Mouse (Mus musculus): ENCODE measurements around the gene Wnt1.

Gene Wnt1

DNA sequence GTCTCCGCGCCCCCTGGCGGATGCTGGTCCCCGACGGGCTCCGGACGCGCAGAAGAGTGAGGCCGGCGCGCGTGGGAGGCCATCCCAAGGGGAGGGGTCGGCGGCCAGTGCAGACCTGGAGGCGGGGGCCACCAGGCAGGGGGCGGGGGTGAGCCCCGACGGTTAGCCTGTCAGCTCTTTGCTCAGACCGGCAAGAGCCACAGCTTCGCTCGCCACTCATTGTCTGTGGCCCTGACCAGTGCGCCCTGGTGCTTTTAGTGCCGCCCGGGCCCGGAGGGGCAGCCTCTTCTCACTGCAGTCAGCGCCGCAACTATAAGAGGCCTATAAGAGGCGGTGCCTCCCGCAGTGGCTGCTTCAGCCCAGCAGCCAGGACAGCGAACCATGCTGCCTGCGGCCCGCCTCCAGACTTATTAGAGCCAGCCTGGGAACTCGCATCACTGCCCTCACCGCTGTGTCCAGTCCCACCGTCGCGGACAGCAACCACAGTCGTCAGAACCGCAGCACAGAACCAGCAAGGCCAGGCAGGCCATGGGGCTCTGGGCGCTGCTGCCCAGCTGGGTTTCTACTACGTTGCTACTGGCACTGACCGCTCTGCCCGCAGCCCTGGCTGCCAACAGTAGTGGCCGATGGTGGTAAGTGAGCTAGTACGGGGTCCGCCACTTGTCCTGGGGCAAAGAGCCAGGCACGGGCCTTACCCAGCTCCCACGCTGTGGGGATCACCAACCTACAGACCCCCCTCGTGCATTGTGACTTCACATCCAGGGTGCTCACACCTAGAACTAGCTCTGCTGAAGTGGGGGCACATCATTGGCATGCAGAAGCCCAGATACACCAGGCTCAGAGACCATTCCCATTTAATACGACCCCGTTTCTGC lies at the start of gene Wnt1:
Gene Wnt1, plus strand, starts transcription at position 197 of the 875 bp plus-strand sequence.
- peak in 1 of 2 experiments; percentile 48 for DNase-seq

DNA sequence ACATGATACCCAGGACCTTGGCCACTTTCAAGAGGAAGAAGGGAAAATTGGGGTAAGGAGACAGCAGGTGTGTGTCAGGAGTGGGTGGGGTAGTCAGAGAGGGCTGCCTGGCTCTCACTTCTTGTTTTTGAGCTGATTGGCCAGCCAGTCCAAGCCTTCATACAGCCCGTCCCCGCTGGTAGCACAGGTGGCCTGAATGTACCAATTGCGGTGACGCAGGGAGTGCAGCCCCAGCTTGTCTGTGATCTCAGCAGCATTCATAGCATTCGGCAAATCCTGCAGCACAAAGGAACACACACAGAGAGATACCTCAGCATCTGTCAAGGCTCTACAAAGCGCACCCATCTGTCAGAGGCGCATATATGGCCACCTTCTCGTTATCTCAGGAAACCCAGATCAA lies 49.4 kb upstream of the Wnt1 start:
- no peak for DNase-seq

GRCm38 (mm10) chr15:98742766-98743428 lies 46.8 kb upstream of the Wnt1 start:
- peak; percentile 48 to 58 for DNase-seq

GRCm38 (mm10) chr15:98743863-98744262 lies 45.8 kb upstream of the Wnt1 start:
- DNase-seq, result peak in 1 of 2 experiments; percentile 31

DNA sequence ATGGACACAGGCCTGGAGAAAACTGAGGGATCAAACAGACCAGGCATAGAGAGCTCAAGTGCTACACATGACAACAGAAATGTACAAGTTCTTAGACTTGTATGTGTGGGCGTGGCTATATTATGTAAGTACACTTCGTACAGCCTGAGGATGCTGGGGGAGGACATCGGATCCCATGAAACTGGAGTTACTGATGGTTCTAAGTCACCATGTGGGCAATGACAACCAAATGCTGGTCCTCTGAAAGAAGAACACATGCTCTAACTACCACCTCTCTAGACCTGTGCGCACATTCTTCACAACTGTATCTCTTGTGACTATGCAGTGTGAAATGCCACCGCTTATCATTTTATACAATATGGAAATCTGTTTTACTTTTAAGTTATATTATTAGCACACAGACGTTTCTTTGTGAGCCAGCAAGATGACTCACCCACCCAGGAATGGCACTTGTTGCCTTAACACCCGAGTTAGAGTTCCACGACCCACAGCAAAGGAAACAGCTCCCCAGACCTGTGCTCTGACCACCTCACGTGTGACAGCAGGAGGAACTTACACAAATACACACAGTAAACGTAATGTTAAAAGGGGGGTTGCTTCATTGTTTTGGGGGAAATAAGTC lies 43.2 kb upstream of the Wnt1 start:
- peak in 1 of 2 experiments; percentile 19 for DNase-seq

DNA sequence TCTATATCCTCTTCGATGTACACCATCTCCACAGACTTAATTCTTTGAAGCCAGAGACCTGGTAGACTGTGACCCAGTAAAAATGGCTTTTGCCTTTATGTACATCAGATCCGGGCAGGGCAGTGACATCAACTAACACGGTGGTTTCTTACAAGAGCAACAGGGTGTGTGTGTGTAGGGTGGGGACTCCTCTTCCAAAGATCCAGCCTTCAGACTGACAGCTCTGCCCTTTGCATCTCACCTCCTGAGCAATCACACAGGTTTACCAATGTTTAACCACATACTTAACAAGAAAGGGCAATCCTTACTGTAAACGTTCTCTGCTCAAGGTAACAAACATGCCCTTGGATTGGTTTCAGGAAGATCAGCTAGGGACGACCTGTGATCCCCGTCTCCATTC lies 42.4 kb upstream of the Wnt1 start:
- DNase-seq, result no peak

- no peak for DNase-seq
Observed at GRCm38 (mm10) chr15:98749093-98749492, 40.6 kb upstream of the Wnt1 start.

GRCm38 (mm10) chr15:98753021-98753423 lies 36.6 kb upstream of the Wnt1 start:
- no peak for DNase-seq

DNA sequence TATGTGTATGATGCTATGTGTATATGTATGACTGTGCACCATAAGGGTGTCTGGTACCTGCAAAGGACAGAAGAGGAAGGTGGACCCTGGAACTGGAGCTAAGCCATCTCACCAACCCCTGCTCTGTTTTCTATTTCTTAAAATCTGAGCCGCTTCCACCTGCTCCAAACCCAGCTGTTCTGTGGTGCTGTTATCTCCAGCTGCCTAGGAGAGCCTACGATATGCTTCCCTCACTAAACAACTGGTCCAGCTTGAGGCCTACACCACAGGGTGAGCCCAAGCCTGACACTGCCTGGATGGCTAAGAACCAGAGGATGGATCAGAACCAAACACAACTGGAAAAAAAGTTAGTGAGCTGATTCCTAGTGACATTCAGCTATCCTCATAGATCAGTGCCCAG lies 35.5 kb upstream of the Wnt1 start:
- DNase-seq, result no peak

GRCm38 (mm10) chr15:98762201-98762621 lies 27.4 kb upstream of the Wnt1 start:
- DNase-seq, result peak; percentile 86 to 88

DNA sequence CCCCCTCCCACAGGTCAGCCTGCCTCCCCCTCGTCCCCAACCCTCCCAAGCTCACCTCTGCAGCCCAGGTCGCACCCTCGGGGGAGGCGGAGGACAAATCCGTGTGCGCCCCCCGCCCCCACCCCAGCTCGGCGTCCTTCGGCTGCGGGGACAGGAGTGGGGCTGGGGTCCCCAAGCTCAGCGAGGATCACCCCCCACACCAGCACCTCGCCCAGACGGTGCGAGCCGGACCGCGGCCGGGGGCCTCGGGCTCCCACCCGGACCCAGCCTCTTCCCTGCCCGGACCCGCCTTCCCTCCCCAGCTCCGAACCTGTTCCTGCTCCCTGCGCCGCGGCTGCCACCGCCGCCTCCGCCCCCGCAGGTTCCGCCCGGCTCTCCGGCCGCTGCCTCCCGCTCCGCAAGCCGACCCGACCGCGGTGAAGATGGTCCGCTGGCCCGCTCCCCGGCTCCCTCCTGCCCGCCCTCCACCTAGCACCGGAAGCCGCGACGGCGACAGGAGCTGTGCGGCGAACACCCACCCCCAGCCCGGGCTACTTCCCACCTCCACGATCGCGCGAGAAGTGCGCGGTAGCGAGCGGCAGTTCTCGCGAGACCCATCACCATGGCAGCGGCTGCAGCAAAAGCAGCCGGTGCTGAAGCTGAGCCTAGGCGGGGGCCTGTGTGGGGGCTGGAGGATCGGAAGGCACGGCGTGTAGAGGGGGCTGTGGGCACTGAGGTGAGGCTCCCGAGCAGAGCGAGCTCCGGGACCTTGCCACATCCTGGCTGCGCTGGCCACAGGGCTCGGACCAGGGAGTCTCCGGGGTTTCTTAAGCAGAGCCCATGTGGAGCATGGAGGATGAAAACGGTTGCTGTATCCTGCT lies 26.8 kb upstream of the Wnt1 start, which contains the start of gene Arf3:
Gene Arf3, minus strand, starts transcription at position 545 of the 860 bp plus-strand sequence.
- peak; percentile 96 to 98 for DNase-seq

DNA sequence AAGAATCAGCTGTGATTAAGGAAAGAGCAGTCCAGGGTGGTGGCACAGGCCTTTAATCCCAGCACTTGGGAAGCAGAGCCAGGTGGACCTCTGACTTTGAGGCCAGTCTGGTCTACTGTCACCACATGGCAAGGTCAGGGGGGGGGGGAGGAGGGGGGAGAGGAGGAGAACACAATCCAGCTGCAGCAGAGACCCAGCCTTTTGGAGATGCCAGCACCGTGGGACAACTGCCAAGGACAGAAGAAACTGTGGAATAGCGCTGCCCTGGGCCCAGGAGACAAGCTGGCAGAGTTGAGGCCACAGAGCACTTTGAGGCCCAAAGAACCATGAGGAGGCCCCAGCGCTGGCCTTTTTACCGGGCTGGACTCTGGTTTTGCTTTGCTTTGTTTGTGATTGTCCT lies 23.7 kb upstream of the Wnt1 start:
- DNase-seq, result no peak

DNA sequence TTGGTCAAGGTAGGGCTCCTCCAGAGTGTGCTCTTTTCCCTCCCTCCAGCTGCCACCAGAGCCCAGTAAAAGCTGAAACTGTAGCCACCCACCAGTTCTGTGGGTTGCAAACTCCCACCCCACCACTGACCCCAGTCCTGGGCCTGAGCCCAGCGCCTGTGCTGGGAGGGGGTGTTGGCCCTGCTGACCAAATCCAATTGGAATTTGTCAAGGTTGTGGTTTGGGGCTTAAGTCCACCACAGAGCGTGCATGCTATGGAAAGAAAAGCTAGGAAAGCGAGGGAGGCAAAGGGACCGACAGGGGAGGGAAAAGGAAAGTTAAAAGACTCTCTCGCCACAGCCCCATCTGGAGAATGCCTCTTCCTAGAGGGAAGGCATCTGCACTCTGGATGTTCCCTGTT lies 21.4 kb upstream of the Wnt1 start:
- DNase-seq, result no peak

GRCm38 (mm10) chr15:98771813-98772425 lies 17.7 kb upstream of the Wnt1 start:
- no peak for DNase-seq

DNA sequence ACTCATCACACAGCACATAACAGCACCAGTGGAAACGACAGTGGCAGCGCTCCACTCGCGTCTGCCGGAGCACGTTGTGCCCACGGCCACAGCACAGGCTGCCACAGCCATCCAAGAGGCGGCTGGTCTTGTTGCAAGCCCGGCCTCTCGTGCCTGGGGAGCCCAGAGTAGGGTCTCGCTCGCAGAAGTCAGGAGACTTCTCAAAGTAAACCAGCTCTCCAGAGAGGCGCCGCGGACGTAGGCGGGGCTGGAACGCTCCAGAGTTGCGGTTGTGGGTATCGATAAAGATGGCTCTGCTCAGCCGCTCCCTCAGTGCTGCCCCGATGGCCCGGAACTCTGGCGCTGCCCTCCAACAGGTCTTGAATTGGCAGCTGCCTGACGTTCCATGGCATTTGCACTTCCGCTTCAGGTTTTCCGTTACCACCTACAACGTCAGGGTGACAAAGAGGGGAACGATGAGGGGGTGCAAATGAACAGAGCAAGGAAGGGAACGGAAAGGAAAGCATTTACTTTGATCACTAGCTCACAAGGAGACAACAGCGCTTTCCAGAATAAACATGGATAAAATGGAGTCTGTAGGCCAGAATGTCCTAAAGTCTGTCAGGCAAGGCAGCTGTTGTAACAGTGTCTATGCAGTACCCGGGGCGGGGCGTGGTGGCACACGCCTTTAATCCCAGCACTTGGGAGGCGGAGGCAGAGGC lies 17.0 kb upstream of the Wnt1 start:
- peak in 1 of 2 experiments; percentile 39 for DNase-seq

GRCm38 (mm10) chr15:98774096-98774495 lies 15.6 kb upstream of the Wnt1 start:
- no peak for DNase-seq

GRCm38 (mm10) chr15:98775533-98775932 lies 14.1 kb upstream of the Wnt1 start:
- no peak for DNase-seq

DNA sequence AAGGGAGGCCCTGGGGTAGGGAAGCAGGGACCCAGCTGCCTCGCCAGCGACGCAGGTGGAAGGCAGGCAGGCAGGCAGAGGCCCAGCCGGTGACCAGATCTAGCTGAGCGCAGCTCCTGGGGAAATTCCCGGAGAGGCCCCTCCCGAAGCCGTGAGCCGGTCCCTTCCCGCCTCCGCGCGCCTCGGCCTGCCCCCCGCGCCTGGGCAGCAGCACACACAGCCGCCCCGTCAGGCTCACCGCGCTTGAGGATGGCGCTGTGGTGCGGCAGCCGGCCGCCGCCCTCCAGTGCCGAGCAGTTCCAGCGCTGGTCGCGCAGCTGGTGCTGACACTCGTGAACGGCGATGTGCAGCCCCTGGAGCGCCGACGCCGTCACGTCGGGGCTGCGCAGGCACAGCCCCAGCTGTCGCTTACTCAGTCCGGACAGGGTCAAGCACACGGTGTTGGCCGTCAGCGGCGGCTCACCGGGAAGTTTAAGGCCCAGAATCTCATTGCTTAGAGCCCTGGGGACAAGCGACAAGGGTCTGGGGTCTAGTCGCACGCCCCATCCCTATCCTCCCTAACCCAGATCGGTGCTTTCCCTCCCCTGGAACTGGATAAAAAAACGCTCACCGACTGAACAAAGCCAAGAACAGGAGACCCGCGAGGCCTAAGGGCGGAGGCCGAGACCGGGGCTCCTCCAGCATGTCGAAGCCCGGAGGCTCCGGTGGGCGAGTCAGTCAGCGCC lies 13.2 kb upstream of the Wnt1 start:
- DNase-seq, result peak in 1 of 2 experiments; percentile 39

- DNase-seq, result no peak
Observed at GRCm38 (mm10) chr15:98777005-98777616, 12.5 kb upstream of the Wnt1 start.

- DNase-seq, result no peak
Observed at GRCm38 (mm10) chr15:98777762-98778161, 11.9 kb upstream of the Wnt1 start, which contains the start of gene Wnt10b. Wnt10b (minus strand) TSS chr15:98778150.
